Mouse (Mus musculus): ENCODE data around the gene Notch3.
"Not testable (repeated sequence)": the region's sequence is repeated elsewhere in the genome, so short reads cannot be mapped to it uniquely, and the experiment has no call there.

Gene Notch3

GRCm38 (mm10) chr17:32099574-32099942, 67.1 kb downstream of the Notch3 start:
- peak in 1 of 2 experiments; percentile 24 for DNase-seq (ENCODE audit: inconsistent age in 2 of 2, low spot score in 1 of 2)

GRCm38 (mm10) chr17:32098905-32099304, 67.7 kb downstream of the Notch3 start:
- DNase-seq (ENCODE audit: inconsistent age in 2 of 2, low spot score in 1 of 2): not testable (repeated sequence)

- peak; percentile 48 to 84 for DNase-seq (ENCODE audit: inconsistent age in 2 of 2, low spot score in 1 of 2)
These were observed 69.0 kb downstream of the Notch3 start for GRCm38 (mm10) chr17:32097676-32098075.

GRCm38 (mm10) chr17:32092895-32093294, 73.8 kb downstream of the Notch3 start:
- no peak for DNase-seq (ENCODE audit: inconsistent age in 2 of 2, low spot score in 1 of 2)

- DNase-seq (ENCODE audit: inconsistent age in 2 of 2, low spot score in 1 of 2): no peak
These were observed 74.4 kb downstream of the Notch3 start for GRCm38 (mm10) chr17:32092241-32092619.

- peak; percentile 88 to 93 for DNase-seq (ENCODE audit: inconsistent age in 2 of 2, low spot score in 1 of 2)
These were observed 75.0 kb downstream of the Notch3 start for GRCm38 (mm10) chr17:32091364-32092240.

- no peak for DNase-seq (ENCODE audit: inconsistent age in 2 of 2, low spot score in 1 of 2)
These were observed 75.7 kb downstream of the Notch3 start for GRCm38 (mm10) chr17:32091032-32091363.

GRCm38 (mm10) chr17:32087069-32087468, 79.6 kb downstream of the Notch3 start:
- DNase-seq (ENCODE audit: inconsistent age in 2 of 2, low spot score in 1 of 2): no peak

- no peak for DNase-seq (ENCODE audit: inconsistent age in 2 of 2, low spot score in 1 of 2)
These were observed 83.3 kb downstream of the Notch3 start for GRCm38 (mm10) chr17:32083351-32083750.

GRCm38 (mm10) chr17:32075164-32075563, 91.5 kb downstream of the Notch3 start:
- peak; percentile 48 to 78 for DNase-seq (ENCODE audit: inconsistent age in 2 of 2, low spot score in 1 of 2)

- DNase-seq (ENCODE audit: inconsistent age in 2 of 2, low spot score in 1 of 2): peak in 1 of 2 experiments; percentile 60
These were observed 92.0 kb downstream of the Notch3 start for GRCm38 (mm10) chr17:32074658-32075057.

- peak; percentile 87 to 96 for DNase-seq (ENCODE audit: inconsistent age in 2 of 2, low spot score in 1 of 2)
These were observed 93.3 kb downstream of the Notch3 start for GRCm38 (mm10) chr17:32073359-32073758.

Data from adrenal gland, adult (tissue).